Comparison of ENCODE assay signal across 11 mouse cellular contexts in the genomic region with DNA sequence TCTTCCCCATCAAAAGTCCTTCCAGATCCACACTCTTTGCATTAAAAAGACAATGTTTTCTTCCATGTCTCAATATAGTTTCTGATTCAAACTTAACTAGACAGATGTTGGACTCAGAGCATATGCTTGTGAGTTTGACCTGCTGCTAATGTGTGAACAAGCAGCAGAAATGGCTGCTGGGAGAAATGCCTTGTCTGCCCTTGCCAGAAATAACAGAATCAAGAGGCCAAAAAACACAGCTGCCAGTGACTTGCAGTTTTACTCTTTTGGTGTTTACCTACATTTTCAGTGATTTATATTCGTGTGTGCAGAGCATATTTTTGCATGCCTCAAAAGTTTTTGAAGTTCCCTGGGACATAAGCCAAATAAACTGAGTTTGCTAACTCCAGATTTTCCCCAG.
DNase-seq lines count a peak whose midpoint lies in the region; ATAC-seq and TF ChIP-seq lines count a peak whose summit lies in the region.
"Had no signal": no experiment of that assay in that cellular context is flagged by ENCODE, and none has a peak within 500 bp of the region (broad histone marks: within the 10 kb centered on the region; RNA-seq: fewer than 3 reads in every experiment).

No protein-coding gene starts in this region.

- ATAC-seq in heart, embryonic 11.5 days (replicated peaks; ENCODE audit: insufficient number of reproducible peaks, low FRiP score, low TSS enrichment): no peak
- ATAC-seq: hindbrain, postnatal 0 days had no signal

- H3K9ac ChIP-seq in heart, embryonic 11.5 days (ENCODE audit: low read depth, low read length): no peak overlapping the region
- H3K9ac ChIP-seq in CH12.LX (ENCODE audit: insufficient read depth, low read depth): no peak overlapping the region

- H3K79me2 ChIP-seq in CH12.LX (replicated peaks; ENCODE audit: control insufficient read depth, extremely low read depth, insufficient read depth, poor library complexity, severe bottlenecking): no peaks in the 10 kb centered on the region

- dilution Hi-C loops in CH12.LX (cut with MboI; ENCODE audit: extremely low pct_ligation_motif_present, extremely low pct_unique_long_range_greater_than_20kb, low sequenced_read_pairs): no loop called here

- H3K27ac ChIP-seq in heart, embryonic 11.5 days (ENCODE audit: low read depth, low read length): no peak overlapping the region
- no peak overlapping the region for H3K27ac ChIP-seq in CH12.LX (ENCODE audit: insufficient read depth, low read depth)
- H3K27ac ChIP-seq in embryonic fibroblast, embryonic 13.5 days (ENCODE audit: insufficient read depth, low read length): peak overlapping the region; percentile 18; the same call in 1 of the 2 replicates
- H3K27ac ChIP-seq: hindbrain, postnatal 0 days; layer of hippocampus, adult 2 months had no signal

- no peak overlapping the region for H3K4me3 ChIP-seq in heart, embryonic 11.5 days (ENCODE audit: low read depth, low read length)
- no peak overlapping the region for H3K4me3 ChIP-seq in CH12.LX (replicated peaks in 1 of 3; ENCODE audit: low read depth in 2 of 3, low read length in 2 of 3, poor library complexity in 1 of 3)
- no peak overlapping the region for H3K4me3 ChIP-seq in embryonic fibroblast, embryonic 13.5 days (ENCODE audit: insufficient read depth, low read length)
- H3K4me3 ChIP-seq: layer of hippocampus, adult 2 months had no signal

- H3K27me3 ChIP-seq in heart, embryonic 11.5 days (ENCODE audit: control insufficient read depth, insufficient read depth, low read length): no peaks in the 10 kb centered on the region
- no peaks in the 10 kb centered on the region for H3K27me3 ChIP-seq in CH12.LX (replicated peaks)

- H3K36me3 ChIP-seq in heart, embryonic 11.5 days (ENCODE audit: control insufficient read depth, insufficient read depth, low read length): no peaks in the 10 kb centered on the region
- no peaks in the 10 kb centered on the region for H3K36me3 ChIP-seq in CH12.LX (replicated peaks in 1 of 2; ENCODE audit: control insufficient read depth in 1 of 2, insufficient read depth in 1 of 2, low read length in 1 of 2)

- 39% methylated on average over 1 of the region's 1 CpGs for WGBS in heart, embryonic 11.5 days (ENCODE audit: insufficient replicate concordance)

- TF ChIP-seq CTCF in CH12.LX (conservative IDR thresholded peaks at IDR 0.05 in 1 of 2, IDR thresholded peaks at IDR 0.05 in 1 of 2; ENCODE audit: low read depth in 2 of 2, low read length in 2 of 2): no peak
- TF ChIP-seq CTCF in embryonic fibroblast, embryonic 13.5 days (IDR thresholded peaks at IDR 0.05; ENCODE audit: borderline replicate concordance, insufficient read depth, low read length): no peak

- TF ChIP-seq EP300 in CH12.LX (IDR thresholded peaks at IDR 0.05; ENCODE audit: low read length): no peak

- no peak for TF ChIP-seq POLR2A in CH12.LX (IDR thresholded peaks at IDR 0.05; ENCODE audit: low read depth, low read length)
- TF ChIP-seq POLR2A in embryonic fibroblast, embryonic 13.5 days (IDR thresholded peaks at IDR 0.05; ENCODE audit: low read depth, low read length): no peak

- in situ Hi-C loops in CH12.LX (cut with MboI; ENCODE audit: low pct_ligation_motif_present, low pct_unique_long_range_greater_than_20kb, low sequenced_read_pairs): loop anchor here (10.0 kb wide), 1 partner anchor 154 kb away; no protein-coding TSS in a partner anchor

- H3K4me1 ChIP-seq in heart, embryonic 11.5 days (ENCODE audit: control insufficient read depth, insufficient read depth, low read length): no peaks in the 10 kb centered on the region
- H3K4me1 ChIP-seq in CH12.LX (ENCODE audit: control insufficient read depth in 1 of 2, insufficient read depth in 2 of 2): peaks cover 0 to 14% of the 10 kb centered on the region in 2 experiments; a peak in 3 of 4 replicates
- H3K4me1 ChIP-seq in embryonic fibroblast, embryonic 13.5 days (ENCODE audit: control insufficient read depth, insufficient read depth, low read length): no peaks in the 10 kb centered on the region

- no peak for TF ChIP-seq RAD21 in CH12.LX (IDR thresholded peaks at IDR 0.05; ENCODE audit: low read depth, low read length)

- H3K9me3 ChIP-seq in heart, embryonic 11.5 days (replicated peaks; ENCODE audit: control insufficient read depth, low read length): no peaks in the 10 kb centered on the region
- H3K9me3 ChIP-seq in CH12.LX (replicated peaks; ENCODE audit: low read length): no peaks in the 10 kb centered on the region

- peak; percentile 42 for DNase-seq in heart, adult 8-10 months (ENCODE audit: low spot score)
- peak; percentile 11 for DNase-seq in CH12.LX (ENCODE audit: extremely low read depth)
- DNase-seq in kidney, postnatal 36 days: peak; percentile 6 to 9
- DNase-seq in ovary, postnatal 36 days (ENCODE audit: low spot score): no peak
- DNase-seq in layer of hippocampus, adult 9-10 months (ENCODE audit: low spot score): no peak
- DNase-seq: cerebellum, adult 8-10 months; right cerebral cortex, postnatal 4 days had no signal

- H3K4me2 ChIP-seq in heart, embryonic 11.5 days: no peak overlapping the region
- no peak overlapping the region for H3K4me2 ChIP-seq in CH12.LX (ENCODE audit: insufficient read depth, low read depth, poor library complexity, severe bottlenecking)

TF ChIP-seq in CH12.LX, 34 proteins besides CTCF, POLR2A, EP300 and RAD21:
- TF ChIP-seq JUN (IDR thresholded peaks at IDR 0.05; ENCODE audit: insufficient read depth, low read depth, low read length): no peak
- no peak for TF ChIP-seq E2F4 (IDR thresholded peaks at IDR 0.05; ENCODE audit: insufficient replicate concordance, low read depth, low read length)
- no peak for TF ChIP-seq JUND (conservative IDR thresholded peaks at IDR 0.05; ENCODE audit: low read depth, low read length)
- TF ChIP-seq SIN3A (IDR thresholded peaks at IDR 0.05; ENCODE audit: low read length): no peak
- no peak for TF ChIP-seq CHD2 (IDR thresholded peaks at IDR 0.05; ENCODE audit: low read length)
- TF ChIP-seq MYC (IDR thresholded peaks at IDR 0.05; ENCODE audit: low read depth, low read length): no peak
- TF ChIP-seq USF1 (IDR thresholded peaks at IDR 0.05; ENCODE audit: low read depth, low read length): no peak
- no peak for TF ChIP-seq CHD1 (IDR thresholded peaks at IDR 0.05; ENCODE audit: low read depth, low read length)
- TF ChIP-seq TBP (conservative IDR thresholded peaks at IDR 0.05; ENCODE audit: low read depth, low read length): no peak
- no peak for TF ChIP-seq SMC3 (IDR thresholded peaks at IDR 0.05; ENCODE audit: low read depth, low read length)
- TF ChIP-seq ZNF384 (IDR thresholded peaks at IDR 0.05; ENCODE audit: low read depth, low read length): no peak
- no peak for TF ChIP-seq TCF12 (IDR thresholded peaks at IDR 0.05; ENCODE audit: low read depth, low read length)
- no peak for TF ChIP-seq IRF4 (IDR thresholded peaks at IDR 0.05; ENCODE audit: low read depth, low read length)
- no peak for TF ChIP-seq KAT2A (IDR thresholded peaks at IDR 0.05; ENCODE audit: insufficient replicate concordance, low read length)
- TF ChIP-seq MAFK (IDR thresholded peaks at IDR 0.05; ENCODE audit: insufficient replicate concordance, low read length): no peak
- TF ChIP-seq GABPA (IDR thresholded peaks at IDR 0.05; ENCODE audit: insufficient replicate concordance, low read depth, low read length): no peak
- TF ChIP-seq USF2 (conservative IDR thresholded peaks at IDR 0.05; ENCODE audit: low read depth, low read length): no peak

Comparison
In these comparisons a context has a peak if more than half of its experiments do, and no peak if none do; other contexts are left out.
1. DNase-seq: peak in heart, adult 8-10 months (single experiment), CH12.LX (single experiment) and kidney, postnatal 36 days (2 of 2); none in ovary, postnatal 36 days (single experiment) and layer of hippocampus, adult 9-10 months (single experiment).